Mouse (Mus musculus) heart, adult 18-20 months (tissue): ENCODE data around the gene Gm49380. TPM values are rescaled to one million over a fixed set of nuclear protein-coding genes. Genes with fewer than 3 reads are reported as not detected.

ENCODE experiments used
- DNase-seq, 2 experiments: peaks; one replicate each; pipeline ENCODE4 v3.0.0; 2021 to 2022; ENCODE audit warnings: mixed read lengths in 1 of 2
- total RNA-seq, 2 experiments: library from RNA; stranded (reverse); gene quantifications; 2 replicates each; pipeline ENCODE4 v1.2.3; 2021

Gm49380 gene
- total RNA-seq, 2 experiments from 2014 or later: 0.37 TPM; not detected in 1

- DNase-seq: no peak
Measured at GRCm38 (mm10) chr9:44022100-44022847, 91.0 kb downstream of the Gm49380 start.

GRCm38 (mm10) chr9:44020001-44020400, 93.3 kb downstream of the Gm49380 start:
- no peak for DNase-seq

- DNase-seq: no peak
Measured at GRCm38 (mm10) chr9:44017846-44018245, 95.5 kb downstream of the Gm49380 start.

Other genes with a start within 250 kb of the Gm49380 start
- gene Thy1, start 70.1 kb downstream of the Gm49380 start, total RNA-seq: 10 to 100 TPM; 10.5 to 16.5 TPM
- gene Usp2, start 46.5 kb downstream of the Gm49380 start, total RNA-seq: 10 to 100 TPM; 89.8 to 95.9 TPM
- gene Mfrp, start 11.8 kb downstream of the Gm49380 start, total RNA-seq: not detected
- 1 to 10 TPM; 5.6 to 5.9 TPM for gene C1qtnf5, start 6.3 kb downstream of the Gm49380 start, total RNA-seq
- 1 to 10 TPM; 5.9 to 6.0 TPM for gene Rnf26, start within 50 bp of the Gm49380 start, total RNA-seq
- gene Mcam, start 21.0 kb upstream of the Gm49380 start, total RNA-seq: 10 to 100 TPM; 31.0 to 38.6 TPM
- 10 to 100 TPM; 18.0 to 18.5 TPM for gene Cbl, start 120.5 kb upstream of the Gm49380 start, total RNA-seq
- gene Ccdc153, start 127.2 kb upstream of the Gm49380 start, total RNA-seq: 1 to 10 TPM in 1 of 2 experiments, not detected in 1; 1.7 TPM
- 1 to 10 TPM; 4.6 to 5.4 TPM for gene Pdzd3, start 138.0 kb upstream of the Gm49380 start, total RNA-seq
- 10 to 100 TPM; 21.7 to 25.6 TPM for gene Nlrx1, start 155.1 kb upstream of the Gm49380 start, total RNA-seq
- under 1 TPM; 0.30 to 0.85 TPM for gene Abcg4, start 175.1 kb upstream of the Gm49380 start, total RNA-seq
- gene Hinfp, start 192.2 kb upstream of the Gm49380 start, total RNA-seq: 1 to 10 TPM; 8.1 TPM
- gene C2cd2l, start 206.8 kb upstream of the Gm49380 start, total RNA-seq: 10 to 100 TPM; 13.7 to 19.6 TPM
- 10 to 100 TPM; 17.8 to 18.2 TPM for gene Dpagt1, start 212.5 kb upstream of the Gm49380 start, total RNA-seq
- 10 to 100 TPM; 10.7 TPM for gene H2afx, start 221.2 kb upstream of the Gm49380 start, total RNA-seq
- 10 to 100 TPM; 50.0 to 50.8 TPM for gene Hmbs, start 230.7 kb upstream of the Gm49380 start, total RNA-seq
- 10 to 100 TPM; 14.4 to 18.3 TPM for gene Vps11, start 248.2 kb upstream of the Gm49380 start, total RNA-seq